Mouse (Mus musculus) embryonic fibroblast, embryonic 13.5 days (primary cell): ENCODE results near the gene Fmod. TPM values are rescaled to one million over a fixed set of nuclear protein-coding genes. Genes with fewer than 3 reads are reported as not detected.

Experiments
- H3K27ac ChIP-seq: 2 replicates; pipeline ENCODE4 v1.5.1; 2012; ENCODE audit warnings: low read length, control low read depth, inconsistent platforms; ENCODE audit not compliant: insufficient read depth
- H3K4me1 ChIP-seq: 2 replicates; pipeline ENCODE4 v1.6.1; 2011; ENCODE audit warnings: low read length; ENCODE audit not compliant: control insufficient read depth, insufficient read depth
- H3K4me3 ChIP-seq: 2 replicates; pipeline ENCODE4 v1.5.1; 2011; ENCODE audit warnings: mild to moderate bottlenecking, control low read depth, low read length; ENCODE audit not compliant: insufficient read depth
- CTCF ChIP-seq: IDR thresholded peaks from 2 replicates; pipeline ENCODE4 v1.5.1; 2011; ENCODE audit warnings: mild to moderate bottlenecking, control low read depth, low read length, moderate library complexity, borderline replicate concordance; ENCODE audit not compliant: insufficient read depth
- POLR2A ChIP-seq: IDR thresholded peaks from 2 replicates; pipeline ENCODE4 v1.6.1; 2011; ENCODE audit warnings: low read depth, mild to moderate bottlenecking, control low read depth, low read length, moderate library complexity
- polyA plus RNA-seq: library from polyadenylated mRNA; stranded (reverse); fragments of >200 nt; gene quantifications from 2 replicates; pipeline ENCODE4 v1.2.4, GENCODE M21; 2011; ENCODE audit warnings: low read depth; ENCODE audit not compliant: missing spikeins, insufficient read length

Fmod gene
- polyA plus RNA-seq, 1 experiment = 74.2 TPM

- no peaks in the 10 kb centered on the region for H3K4me1 ChIP-seq
- no peak overlapping the region for H3K27ac ChIP-seq
- H3K4me3 ChIP-seq = no peak overlapping the region
- no peak for TF ChIP-seq POLR2A
- TF ChIP-seq CTCF = no peak
Observed at GRCm38 (mm10) chr1:134055058-134055457, 18.0 kb downstream of the Fmod start.

- Histone ChIP-seq H3K27ac (no peak overlapping the region), H3K4me3 (no peak overlapping the region), H3K4me1 (no peaks in the 10 kb centered on the region)
- no peak for TF ChIP-seq POLR2A
- TF ChIP-seq CTCF = no peak
Observed at GRCm38 (mm10) chr1:134055666-134056245, 18.7 kb downstream of the Fmod start.

- no peak overlapping the region for H3K27ac ChIP-seq
- H3K4me3 ChIP-seq = no peak overlapping the region
- TF ChIP-seq POLR2A (no peak), CTCF (no peak)
- H3K4me1 ChIP-seq = no peaks in the 10 kb centered on the region
Observed at GRCm38 (mm10) chr1:134056285-134056684, 19.2 kb downstream of the Fmod start.

- no peak overlapping the region for H3K27ac ChIP-seq
- no peak for TF ChIP-seq CTCF
- TF ChIP-seq POLR2A = no peak
- H3K4me1 ChIP-seq = peaks cover 2% of the 10 kb centered on the region; the same call in 1 of the 2 replicates
- H3K4me3 ChIP-seq = no peak overlapping the region
Observed at GRCm38 (mm10) chr1:134057736-134058135, 20.7 kb downstream of the Fmod start.

GRCm38 (mm10) chr1:134058870-134059269 lies 21.8 kb downstream of the Fmod start:
- TF ChIP-seq CTCF (no peak), POLR2A (no peak)
- Histone ChIP-seq H3K4me1 (peaks cover 5% of the 10 kb centered on the region), H3K27ac (no peak overlapping the region), H3K4me3 (no peak overlapping the region)

- TF ChIP-seq CTCF = peak; percentile 40; the same call in 1 of the 2 replicates
- 0 out of 2 replicates have a peak, but pooled peaks have one; percentile 8 for TF ChIP-seq POLR2A
- Histone ChIP-seq H3K4me3 (no peak overlapping the region), H3K27ac (0 out of 2 replicates have a peak overlapping the region, but pooled peaks have one; percentile 28), H3K4me1 (peaks cover 5% of the 10 kb centered on the region)
Observed at GRCm38 (mm10) chr1:134059739-134060695, 23.0 kb downstream of the Fmod start.

- H3K4me3 ChIP-seq = peak overlapping the region; percentile 22
- peak; percentile 20; the same call in 1 of the 2 replicates for TF ChIP-seq CTCF
- TF ChIP-seq POLR2A = peak; percentile 78
- peak overlapping the region; percentile 85 for H3K27ac ChIP-seq
- H3K4me1 ChIP-seq = peaks cover 5% of the 10 kb centered on the region
Observed at GRCm38 (mm10) chr1:134060849-134061569, 24.0 kb downstream of the Fmod start.

GRCm38 (mm10) chr1:134061915-134062314 lies 24.9 kb downstream of the Fmod start:
- no peak overlapping the region for H3K27ac ChIP-seq
- TF ChIP-seq CTCF (no peak), POLR2A (no peak)
- H3K4me1 ChIP-seq = peaks cover 5% of the 10 kb centered on the region
- H3K4me3 ChIP-seq = no peak overlapping the region

GRCm38 (mm10) chr1:134062411-134063085 lies 25.5 kb downstream of the Fmod start:
- TF ChIP-seq POLR2A = no peak
- Histone ChIP-seq H3K4me3 (no peak overlapping the region), H3K4me1 (peaks cover 5% of the 10 kb centered on the region), H3K27ac (no peak overlapping the region)
